Mouse (Mus musculus) thymus, adult 2 months (tissue): Measurements from ENCODE around the gene Atp6ap2.

Experiments
- CTCF ChIP-seq: fragments of 200-500 bp; IDR thresholded peaks from 2 replicates; pipeline ENCODE4 v1.5.1; 2012; ENCODE audit warnings: mild to moderate bottlenecking, control low read depth, low read length, moderate library complexity, borderline replicate concordance; ENCODE audit not compliant: control insufficient read depth, poor library complexity, insufficient read depth; ENCODE audit errors: extremely low read depth
- POLR2A ChIP-seq: fragments of 200-500 bp; IDR thresholded peaks from 2 replicates; pipeline ENCODE4 v1.6.1; 2012; ENCODE audit warnings: mild to moderate bottlenecking, low read length, control low read depth, moderate library complexity; ENCODE audit not compliant: control insufficient read depth, poor library complexity, insufficient read depth; ENCODE audit errors: extremely low read depth

GRCm38 (mm10) chrX:12651906-12652305, 64.3 kb downstream of the Atp6ap2 start:
- TF ChIP-seq CTCF (no peak), POLR2A (no peak)
